Mouse (Mus musculus): ENCODE measurements around the gene Gramd1a. TPM values are rescaled to one million over a fixed set of nuclear protein-coding genes. Genes with fewer than 3 reads are reported as not detected.

Gene Gramd1a
- polyA plus RNA-seq, 1 experiment = 57.1 TPM

GRCm38 (mm10) chr7:31140941-31141340, 14.8 kb downstream of the Gramd1a start:
- Histone ChIP-seq H3K27ac (ENCODE audit: insufficient read depth, low read depth, low read length) (no peak overlapping the region), H3K36me3 (ENCODE audit: control insufficient read depth, insufficient read depth, low read length) (peaks cover 4% of the 10 kb centered on the region), H3K4me3 (ENCODE audit: insufficient read depth, low read depth, low read length) (no peak overlapping the region), H3K27me3 (replicated peaks; ENCODE audit: control insufficient read depth, insufficient read depth, low read length) (no peaks in the 10 kb centered on the region), H3K4me1 (ENCODE audit: control insufficient read depth, insufficient read depth, low read length) (no peaks in the 10 kb centered on the region)
- DNase-seq = no peak
- TF ChIP-seq CTCF (conservative IDR thresholded peaks at IDR 0.05; ENCODE audit: insufficient read depth, insufficient read length, low read depth, low read length) (no peak), POLR2A (IDR thresholded peaks at IDR 0.05; ENCODE audit: low read depth, low read length) (no peak)
- 87% methylated on average over 10 of the region's 10 CpGs for WGBS

- 83% methylated on average over 4 of the region's 4 CpGs for WGBS
- Histone ChIP-seq H3K36me3 (ENCODE audit: control insufficient read depth, insufficient read depth, low read length) (peaks cover 4% of the 10 kb centered on the region), H3K4me3 (ENCODE audit: insufficient read depth, low read depth, low read length) (no peak overlapping the region), H3K27ac (ENCODE audit: insufficient read depth, low read depth, low read length) (no peak overlapping the region), H3K27me3 (replicated peaks; ENCODE audit: control insufficient read depth, insufficient read depth, low read length) (no peaks in the 10 kb centered on the region), H3K4me1 (ENCODE audit: control insufficient read depth, insufficient read depth, low read length) (no peaks in the 10 kb centered on the region)
- DNase-seq = no peak
- no peak for TF ChIP-seq POLR2A (IDR thresholded peaks at IDR 0.05; ENCODE audit: low read depth, low read length)
- no peak for TF ChIP-seq CTCF (conservative IDR thresholded peaks at IDR 0.05; ENCODE audit: insufficient read depth, insufficient read length, low read depth, low read length)
Measured at GRCm38 (mm10) chr7:31140302-31140701, 15.4 kb downstream of the Gramd1a start.

GRCm38 (mm10) chr7:31139765-31140164, 15.9 kb downstream of the Gramd1a start:
- DNase-seq = peak; percentile 77

GRCm38 (mm10) chr7:31135717-31136116, 20.0 kb downstream of the Gramd1a start:
- Histone ChIP-seq H3K4me3 (ENCODE audit: insufficient read depth, low read depth, low read length) (no peak overlapping the region), H3K36me3 (ENCODE audit: control insufficient read depth, insufficient read depth, low read length) (peaks cover 1% of the 10 kb centered on the region), H3K27ac (ENCODE audit: insufficient read depth, low read depth, low read length) (no peak overlapping the region), H3K27me3 (replicated peaks; ENCODE audit: control insufficient read depth, insufficient read depth, low read length) (no peaks in the 10 kb centered on the region), H3K4me1 (ENCODE audit: control insufficient read depth, insufficient read depth, low read length) (no peaks in the 10 kb centered on the region)
- DNase-seq = no peak
- TF ChIP-seq CTCF (conservative IDR thresholded peaks at IDR 0.05; ENCODE audit: insufficient read depth, insufficient read length, low read depth, low read length) = no peak
- no peak for TF ChIP-seq POLR2A (IDR thresholded peaks at IDR 0.05; ENCODE audit: low read depth, low read length)
- WGBS = 92% methylated on average over 10 of the region's 10 CpGs

More at GRCm38 (mm10) chr7:31139765-31140164, 15.9 kb downstream of the Gramd1a start:
- TF ChIP-seq CTCF (conservative IDR thresholded peaks at IDR 0.05; ENCODE audit: insufficient read depth, insufficient read length, low read depth, low read length) (peak; percentile 94), POLR2A (IDR thresholded peaks at IDR 0.05; ENCODE audit: low read depth, low read length) (no peak)
- Histone ChIP-seq H3K36me3 (ENCODE audit: control insufficient read depth, insufficient read depth, low read length) (peaks cover 4% of the 10 kb centered on the region), H3K4me1 (ENCODE audit: control insufficient read depth, insufficient read depth, low read length) (no peaks in the 10 kb centered on the region), H3K27ac (ENCODE audit: insufficient read depth, low read depth, low read length) (no peak overlapping the region), H3K27me3 (replicated peaks; ENCODE audit: control insufficient read depth, insufficient read depth, low read length) (no peaks in the 10 kb centered on the region), H3K4me3 (ENCODE audit: insufficient read depth, low read depth, low read length) (no peak overlapping the region)
- WGBS = 56% methylated on average over 5 of the region's 5 CpGs

GRCm38 (mm10) chr7:31131866-31132265, 23.8 kb downstream of the Gramd1a start:
- TF ChIP-seq POLR2A (IDR thresholded peaks at IDR 0.05; ENCODE audit: low read depth, low read length) (no peak), CTCF (conservative IDR thresholded peaks at IDR 0.05; ENCODE audit: insufficient read depth, insufficient read length, low read depth, low read length) (no peak)
- no peaks in the 10 kb centered on the region; the same call in 1 of the 2 replicates for H3K4me1 ChIP-seq (ENCODE audit: control insufficient read depth, insufficient read depth, low read length)
- H3K36me3 ChIP-seq (ENCODE audit: control insufficient read depth, insufficient read depth, low read length) = no peaks in the 10 kb centered on the region; the same call in 1 of the 2 replicates
- H3K27ac ChIP-seq (ENCODE audit: insufficient read depth, low read depth, low read length) = no peak overlapping the region
- no peaks in the 10 kb centered on the region for H3K27me3 ChIP-seq (replicated peaks; ENCODE audit: control insufficient read depth, insufficient read depth, low read length)
- 83% methylated on average over 4 of the region's 4 CpGs for WGBS
- no peak overlapping the region for H3K4me3 ChIP-seq (ENCODE audit: insufficient read depth, low read depth, low read length)
- DNase-seq = no peak

GRCm38 (mm10) chr7:31130841-31131240, 24.9 kb downstream of the Gramd1a start:
- H3K4me1 ChIP-seq (ENCODE audit: control insufficient read depth, insufficient read depth, low read length) = no peaks in the 10 kb centered on the region; the same call in 1 of the 2 replicates
- WGBS = 32% methylated on average over 4 of the region's 4 CpGs
- no peak overlapping the region for H3K4me3 ChIP-seq (ENCODE audit: insufficient read depth, low read depth, low read length)
- peak; percentile 87 for TF ChIP-seq CTCF (conservative IDR thresholded peaks at IDR 0.05; ENCODE audit: insufficient read depth, insufficient read length, low read depth, low read length)
- no peak for TF ChIP-seq POLR2A (IDR thresholded peaks at IDR 0.05; ENCODE audit: low read depth, low read length)
- no peaks in the 10 kb centered on the region for H3K27me3 ChIP-seq (replicated peaks; ENCODE audit: control insufficient read depth, insufficient read depth, low read length)
- peak; percentile 65 for DNase-seq
- no peaks in the 10 kb centered on the region; the same call in 1 of the 2 replicates for H3K36me3 ChIP-seq (ENCODE audit: control insufficient read depth, insufficient read depth, low read length)
- no peak overlapping the region for H3K27ac ChIP-seq (ENCODE audit: insufficient read depth, low read depth, low read length)

- H3K4me1 ChIP-seq (ENCODE audit: control insufficient read depth, insufficient read depth, low read length) = no peaks in the 10 kb centered on the region; the same call in 1 of the 2 replicates
- H3K27me3 ChIP-seq (replicated peaks; ENCODE audit: control insufficient read depth, insufficient read depth, low read length) = no peaks in the 10 kb centered on the region
- no peak for TF ChIP-seq CTCF (conservative IDR thresholded peaks at IDR 0.05; ENCODE audit: insufficient read depth, insufficient read length, low read depth, low read length)
- no peak for TF ChIP-seq POLR2A (IDR thresholded peaks at IDR 0.05; ENCODE audit: low read depth, low read length)
- H3K36me3 ChIP-seq (ENCODE audit: control insufficient read depth, insufficient read depth, low read length) = no peaks in the 10 kb centered on the region
- H3K4me3 ChIP-seq (ENCODE audit: insufficient read depth, low read depth, low read length) = no peak overlapping the region
- WGBS = 87% methylated on average over 7 of the region's 7 CpGs
- no peak overlapping the region for H3K27ac ChIP-seq (ENCODE audit: insufficient read depth, low read depth, low read length)
- DNase-seq = no peak
Measured at GRCm38 (mm10) chr7:31130197-31130596, 25.5 kb downstream of the Gramd1a start.
